Mouse (Mus musculus) bone marrow macrophage, adult 2 months (primary cell): ENCODE data around the gene Ccdc191.

ENCODE experiments used
- CTCF ChIP-seq: IDR thresholded peaks from 2 replicates; pipeline ENCODE4 v1.5.1; 2012; ENCODE audit warnings: low read depth, mild to moderate bottlenecking, low read length, moderate library complexity
- POLR2A ChIP-seq: IDR thresholded peaks from 2 replicates; pipeline ENCODE4 v1.6.1; 2012; ENCODE audit warnings: mild to moderate bottlenecking, low read depth, low read length, borderline replicate concordance

- TF ChIP-seq POLR2A, result no peak
- TF ChIP-seq CTCF, result no peak
Observed at GRCm38 (mm10) chr16:43890747-43891336, 1.2 kb downstream of the Ccdc191 start.
